Mouse (Mus musculus): Measurements from ENCODE around the gene Enox1.

DNA sequence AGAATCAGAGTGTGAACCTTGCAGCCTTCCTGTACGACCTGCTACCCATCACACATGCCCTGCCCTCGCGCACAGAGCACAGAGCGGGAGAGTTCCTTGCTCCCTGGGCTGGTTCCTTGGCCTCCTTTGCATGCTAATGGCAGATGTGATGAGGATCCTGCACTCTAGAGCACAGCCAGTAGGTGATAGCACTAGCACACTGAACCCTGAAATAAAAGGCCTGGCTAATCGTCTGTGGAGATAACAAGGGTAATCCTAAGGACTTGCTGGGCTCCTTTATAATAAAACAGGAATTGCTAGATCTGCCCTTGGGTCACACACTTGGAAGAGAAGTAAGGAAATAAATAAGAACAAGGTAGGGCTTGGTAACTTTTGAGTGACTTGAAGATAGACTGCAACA is 215.4 kb downstream of the Enox1 start:
- TF ChIP-seq POLR2A (IDR thresholded peaks at IDR 0.05; ENCODE audit: borderline replicate concordance, low read depth, low read length): no peak
- TF ChIP-seq CTCF (IDR thresholded peaks at IDR 0.05; ENCODE audit: low read depth, low read length): no peak
